Mouse (Mus musculus) T-helper 2 cell (primary cell): ENCODE measurements around the gene Ctnna3.
"Not testable (repeated sequence)": the region's sequence is repeated elsewhere in the genome, so short reads cannot be mapped to it uniquely, and the experiment has no call there.

ENCODE experiments used
- in situ Hi-C: fragments of 300-600 bp; cut with MboI, MseI; formaldehyde crosslinking; loops from one replicate; pipeline ENCODE4 v1.15.1; 2025; ENCODE audit warnings: high pct_unique_total_duplicates

Gene Ctnna3

GRCm38 (mm10) chr10:64489471-64489870, 1059.6 kb downstream of the Ctnna3 start:
- in situ Hi-C loops = no loop called here

- in situ Hi-C loops = no loop called here
Measured at GRCm38 (mm10) chr10:64543647-64544046, 1113.7 kb downstream of the Ctnna3 start.

GRCm38 (mm10) chr10:64544389-64544788, 1114.5 kb downstream of the Ctnna3 start:
- in situ Hi-C loops = no loop called here

GRCm38 (mm10) chr10:64571311-64571710, 1141.4 kb downstream of the Ctnna3 start:
- in situ Hi-C loops = no loop called here

- in situ Hi-C loops = no loop called here
Measured at GRCm38 (mm10) chr10:64588116-64588515, 1158.2 kb downstream of the Ctnna3 start.

GRCm38 (mm10) chr10:64636760-64637159, 1206.9 kb downstream of the Ctnna3 start:
- in situ Hi-C loops = no loop called here

- in situ Hi-C loops = no loop called here
Measured at GRCm38 (mm10) chr10:64639061-64639460, 1209.2 kb downstream of the Ctnna3 start.

- in situ Hi-C loops = loop anchor here (10.0 kb wide), 1 partner anchor 334 kb away; no protein-coding TSS in a partner anchor
Measured at GRCm38 (mm10) chr10:64641093-64641492, 1211.2 kb downstream of the Ctnna3 start.

- in situ Hi-C loops = loop anchor here (10.0 kb wide), 1 partner anchor 333 kb away; no protein-coding TSS in a partner anchor
Measured at GRCm38 (mm10) chr10:64641576-64641975, 1211.7 kb downstream of the Ctnna3 start.

- in situ Hi-C loops = loop anchor here (10.0 kb wide), 1 partner anchor 331 kb away; no protein-coding TSS in a partner anchor
Measured at GRCm38 (mm10) chr10:64643976-64644375, 1214.1 kb downstream of the Ctnna3 start.

- in situ Hi-C loops = no loop called here
Measured at GRCm38 (mm10) chr10:64661190-64661589, 1231.3 kb downstream of the Ctnna3 start.

- in situ Hi-C loops = no loop called here
Measured at GRCm38 (mm10) chr10:64671469-64671868, 1241.6 kb downstream of the Ctnna3 start.

GRCm38 (mm10) chr10:64675796-64676195, 1245.9 kb downstream of the Ctnna3 start:
- in situ Hi-C loops = no loop called here

GRCm38 (mm10) chr10:64710017-64710416, 1280.1 kb downstream of the Ctnna3 start:
- in situ Hi-C loops = loop anchor here (10.0 kb wide), 1 partner anchor 915 kb away; no protein-coding TSS in a partner anchor

- in situ Hi-C loops = loop anchor here (10.0 kb wide), 1 partner anchor 907 kb away; no protein-coding TSS in a partner anchor
Measured at GRCm38 (mm10) chr10:64718036-64718435, 1288.1 kb downstream of the Ctnna3 start.

GRCm38 (mm10) chr10:64735692-64736091, 1305.8 kb downstream of the Ctnna3 start:
- in situ Hi-C loops = no loop called here

- in situ Hi-C loops = no loop called here
Measured at GRCm38 (mm10) chr10:64736616-64737015, 1306.7 kb downstream of the Ctnna3 start.

- in situ Hi-C loops = not testable (repeated sequence)
Measured at GRCm38 (mm10) chr10:64741721-64742120, 1311.8 kb downstream of the Ctnna3 start.

GRCm38 (mm10) chr10:64744099-64744498, 1314.2 kb downstream of the Ctnna3 start:
- in situ Hi-C loops = not testable (repeated sequence)

- in situ Hi-C loops = no loop called here
Measured at GRCm38 (mm10) chr10:64748651-64749050, 1318.8 kb downstream of the Ctnna3 start.

- in situ Hi-C loops = no loop called here
Measured at GRCm38 (mm10) chr10:64750791-64751190, 1320.9 kb downstream of the Ctnna3 start.

GRCm38 (mm10) chr10:64836315-64836714, 1406.4 kb downstream of the Ctnna3 start:
- in situ Hi-C loops = no loop called here

- in situ Hi-C loops = no loop called here
Measured at GRCm38 (mm10) chr10:64861439-64861838, 1431.5 kb downstream of the Ctnna3 start.

- in situ Hi-C loops = no loop called here
Measured at GRCm38 (mm10) chr10:64870888-64871287, 1441.0 kb downstream of the Ctnna3 start.
